Mouse (Mus musculus): ENCODE measurements around the gene Kcnj5. TPM values are rescaled to one million over a fixed set of nuclear protein-coding genes. Genes with fewer than 3 reads are reported as not detected.

Kcnj5 gene
- polyA plus RNA-seq, 1 experiment, result 0.23 TPM

- DNase-seq, result no peak
- TF ChIP-seq POLR2A (IDR thresholded peaks at IDR 0.05; ENCODE audit: borderline replicate concordance, insufficient read depth, low read length) (no peak), CTCF (IDR thresholded peaks at IDR 0.05; ENCODE audit: borderline replicate concordance, insufficient read depth, low read depth, low read length) (no peak)
- Histone ChIP-seq H3K4me3 (replicated peaks; ENCODE audit: insufficient read depth, low read depth, low read length) (no peak overlapping the region), H3K27me3 (ENCODE audit: control insufficient read depth, insufficient read depth, low read length) (no peaks in the 10 kb centered on the region), H3K27ac (ENCODE audit: insufficient read depth, low read length) (no peak overlapping the region), H3K4me1 (ENCODE audit: control insufficient read depth, insufficient read depth, low read length) (no peaks in the 10 kb centered on the region; the same call in 1 of the 2 replicates)
- WGBS, result 95% methylated on average over 3 of the region's 3 CpGs
These were observed 28.2 kb downstream of the Kcnj5 start for GRCm38 (mm10) chr9:32315999-32316398.

- no peak for DNase-seq
- WGBS, result 47% methylated on average over 3 of the region's 3 CpGs
- Histone ChIP-seq H3K4me1 (ENCODE audit: control insufficient read depth, insufficient read depth, low read length) (no peaks in the 10 kb centered on the region; the same call in 1 of the 2 replicates), H3K4me3 (replicated peaks; ENCODE audit: insufficient read depth, low read depth, low read length) (no peak overlapping the region), H3K27ac (ENCODE audit: insufficient read depth, low read length) (no peak overlapping the region), H3K27me3 (ENCODE audit: control insufficient read depth, insufficient read depth, low read length) (no peaks in the 10 kb centered on the region)
- TF ChIP-seq POLR2A (IDR thresholded peaks at IDR 0.05; ENCODE audit: borderline replicate concordance, insufficient read depth, low read length), result no peak
- no peak for TF ChIP-seq CTCF (IDR thresholded peaks at IDR 0.05; ENCODE audit: borderline replicate concordance, insufficient read depth, low read depth, low read length)
These were observed 30.1 kb downstream of the Kcnj5 start for GRCm38 (mm10) chr9:32314071-32314470.

DNA sequence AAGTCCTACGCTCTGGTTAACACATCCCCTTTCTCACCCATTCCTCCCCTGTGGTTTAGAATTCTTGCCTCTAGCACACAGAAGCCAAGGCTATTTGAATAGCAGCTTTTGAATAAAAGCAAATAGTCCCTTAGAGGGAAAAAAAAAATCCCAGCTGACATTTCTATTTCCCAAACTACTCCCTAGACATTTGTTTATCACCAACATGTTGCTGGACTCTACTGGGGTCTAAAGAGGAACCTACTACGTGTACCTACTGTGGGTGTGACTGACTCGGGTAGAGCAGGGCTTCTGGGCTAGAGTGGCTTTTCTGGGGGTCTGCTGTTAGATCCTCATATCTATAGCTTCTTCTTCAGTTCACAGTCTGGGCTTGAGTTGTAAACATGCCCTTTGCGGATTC is 31.9 kb downstream of the Kcnj5 start:
- no peaks in the 10 kb centered on the region for H3K27me3 ChIP-seq (ENCODE audit: control insufficient read depth, insufficient read depth, low read length)
- H3K27ac ChIP-seq (ENCODE audit: insufficient read depth, low read length), result no peak overlapping the region
- H3K4me3 ChIP-seq (replicated peaks; ENCODE audit: insufficient read depth, low read depth, low read length), result no peak overlapping the region
- TF ChIP-seq CTCF (IDR thresholded peaks at IDR 0.05; ENCODE audit: borderline replicate concordance, insufficient read depth, low read depth, low read length), result no peak
- TF ChIP-seq POLR2A (IDR thresholded peaks at IDR 0.05; ENCODE audit: borderline replicate concordance, insufficient read depth, low read length), result no peak
- WGBS, result 64% methylated on average over 4 of the region's 4 CpGs
- no peak for DNase-seq
- no peaks in the 10 kb centered on the region; the same call in 1 of the 2 replicates for H3K4me1 ChIP-seq (ENCODE audit: control insufficient read depth, insufficient read depth, low read length)

- Histone ChIP-seq H3K27ac (ENCODE audit: insufficient read depth, low read length) (no peak overlapping the region), H3K27me3 (ENCODE audit: control insufficient read depth, insufficient read depth, low read length) (no peaks in the 10 kb centered on the region), H3K4me3 (replicated peaks; ENCODE audit: insufficient read depth, low read depth, low read length) (no peak overlapping the region), H3K4me1 (ENCODE audit: control insufficient read depth, insufficient read depth, low read length) (no peaks in the 10 kb centered on the region; the same call in 1 of the 2 replicates)
- peak; percentile 45 to 54 for DNase-seq
- TF ChIP-seq CTCF (IDR thresholded peaks at IDR 0.05; ENCODE audit: borderline replicate concordance, insufficient read depth, low read depth, low read length) (no peak), POLR2A (IDR thresholded peaks at IDR 0.05; ENCODE audit: borderline replicate concordance, insufficient read depth, low read length) (no peak)
- whole genome bisulfite sequencing, result 7% methylated on average over 14 of the region's 14 CpGs
These were observed 32.4 kb downstream of the Kcnj5 start for GRCm38 (mm10) chr9:32311786-32312185.

GRCm38 (mm10) chr9:32302501-32303150 is 41.5 kb downstream of the Kcnj5 start:
- no peak overlapping the region for H3K4me3 ChIP-seq (replicated peaks; ENCODE audit: insufficient read depth, low read depth, low read length)
- TF ChIP-seq CTCF (IDR thresholded peaks at IDR 0.05; ENCODE audit: borderline replicate concordance, insufficient read depth, low read depth, low read length) (no peak), POLR2A (IDR thresholded peaks at IDR 0.05; ENCODE audit: borderline replicate concordance, insufficient read depth, low read length) (no peak)
- H3K4me1 ChIP-seq (ENCODE audit: control insufficient read depth, insufficient read depth, low read length), result no peaks in the 10 kb centered on the region
- no peak overlapping the region for H3K27ac ChIP-seq (ENCODE audit: insufficient read depth, low read length)
- no peaks in the 10 kb centered on the region for H3K27me3 ChIP-seq (ENCODE audit: control insufficient read depth, insufficient read depth, low read length)
- DNase-seq, result no peak
- 59% methylated on average over 13 of the region's 13 CpGs for WGBS

DNA sequence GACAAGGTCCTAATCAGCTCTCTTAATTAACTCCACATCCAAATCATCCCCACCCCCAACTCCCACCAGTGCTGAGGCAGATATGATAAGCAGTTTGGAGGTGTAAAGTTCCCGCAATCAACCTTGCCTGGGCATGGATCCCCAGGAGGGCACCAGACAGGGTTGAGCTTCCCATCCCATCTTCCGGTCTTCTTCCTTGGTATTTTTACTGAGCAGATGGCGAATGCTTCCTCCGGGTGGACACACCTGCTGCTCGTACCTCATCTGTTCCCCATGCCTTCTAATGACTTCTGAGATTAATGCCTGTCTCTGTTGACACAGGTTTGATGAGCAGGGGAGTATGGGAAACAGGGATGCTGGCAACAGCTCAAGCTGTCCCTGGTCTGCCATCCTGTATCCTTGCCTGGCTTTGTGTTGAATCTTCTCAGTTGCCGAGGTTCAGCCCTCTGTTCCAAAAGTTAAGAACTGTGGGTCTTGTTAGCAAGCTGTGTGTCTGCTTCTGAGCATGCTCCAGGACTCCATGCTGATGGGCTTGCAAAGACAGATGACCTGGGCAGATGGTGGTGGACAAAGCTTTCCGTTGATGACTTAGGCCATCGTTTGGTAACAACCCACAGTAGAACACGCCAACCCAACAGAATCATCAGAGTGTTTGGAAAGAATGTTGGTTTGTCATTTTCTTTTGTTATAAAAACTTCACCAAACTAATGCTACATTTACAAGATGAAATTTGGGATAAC is 48.9 kb downstream of the Kcnj5 start:
- DNase-seq, result peak; percentile 59 to 79
- H3K4me1 ChIP-seq (ENCODE audit: control insufficient read depth, insufficient read depth, low read length), result peaks cover 13% of the 10 kb centered on the region
- TF ChIP-seq CTCF (IDR thresholded peaks at IDR 0.05; ENCODE audit: borderline replicate concordance, insufficient read depth, low read depth, low read length) (no peak), POLR2A (IDR thresholded peaks at IDR 0.05; ENCODE audit: borderline replicate concordance, insufficient read depth, low read length) (no peak)
- H3K27me3 ChIP-seq (ENCODE audit: control insufficient read depth, insufficient read depth, low read length), result no peaks in the 10 kb centered on the region
- no peak overlapping the region for H3K27ac ChIP-seq (ENCODE audit: insufficient read depth, low read length)
- 30% methylated on average over 9 of the region's 9 CpGs for WGBS
- no peak overlapping the region for H3K4me3 ChIP-seq (replicated peaks; ENCODE audit: insufficient read depth, low read depth, low read length)

- Histone ChIP-seq H3K27ac (ENCODE audit: insufficient read depth, low read length) (no peak overlapping the region), H3K4me3 (replicated peaks; ENCODE audit: insufficient read depth, low read depth, low read length) (no peak overlapping the region), H3K4me1 (ENCODE audit: control insufficient read depth, insufficient read depth, low read length) (peaks cover 13% of the 10 kb centered on the region), H3K27me3 (ENCODE audit: control insufficient read depth, insufficient read depth, low read length) (no peaks in the 10 kb centered on the region)
- WGBS, result 14% methylated on average over 5 of the region's 5 CpGs
- TF ChIP-seq CTCF (IDR thresholded peaks at IDR 0.05; ENCODE audit: borderline replicate concordance, insufficient read depth, low read depth, low read length), result no peak
- TF ChIP-seq POLR2A (IDR thresholded peaks at IDR 0.05; ENCODE audit: borderline replicate concordance, insufficient read depth, low read length), result no peak
- DNase-seq, result peak; percentile 66 to 85
These were observed 51.5 kb downstream of the Kcnj5 start for GRCm38 (mm10) chr9:32292686-32293085.

DNA sequence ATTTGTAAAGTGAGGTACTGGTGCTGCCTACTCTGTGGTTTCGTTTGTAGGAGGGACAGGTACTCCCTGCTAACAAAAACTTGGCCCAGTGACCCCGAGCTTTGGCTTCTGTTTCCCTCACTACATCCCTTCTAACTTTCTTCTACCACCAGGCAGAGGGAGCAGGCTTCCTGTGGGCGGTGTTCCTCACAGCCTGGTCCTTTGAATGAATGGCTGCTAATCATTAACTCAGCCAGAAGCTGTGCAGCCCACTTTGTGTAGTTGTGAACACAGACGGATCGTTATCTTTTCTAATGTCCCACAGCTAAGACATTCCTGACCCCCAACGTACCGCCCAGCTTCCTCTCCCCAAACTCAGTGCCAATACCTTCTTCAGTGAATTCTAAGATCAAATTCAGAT is 52.5 kb downstream of the Kcnj5 start:
- Histone ChIP-seq H3K27me3 (ENCODE audit: control insufficient read depth, insufficient read depth, low read length) (no peaks in the 10 kb centered on the region), H3K4me1 (ENCODE audit: control insufficient read depth, insufficient read depth, low read length) (peaks cover 13% of the 10 kb centered on the region), H3K27ac (ENCODE audit: insufficient read depth, low read length) (no peak overlapping the region), H3K4me3 (replicated peaks; ENCODE audit: insufficient read depth, low read depth, low read length) (no peak overlapping the region)
- no peak for DNase-seq
- TF ChIP-seq CTCF (IDR thresholded peaks at IDR 0.05; ENCODE audit: borderline replicate concordance, insufficient read depth, low read depth, low read length) (no peak), POLR2A (IDR thresholded peaks at IDR 0.05; ENCODE audit: borderline replicate concordance, insufficient read depth, low read length) (no peak)
- WGBS, result 85% methylated on average over 7 of the region's 7 CpGs
